Mouse (Mus musculus): ENCODE measurements around the gene Igsf9b.

The Igsf9b gene

DNA sequence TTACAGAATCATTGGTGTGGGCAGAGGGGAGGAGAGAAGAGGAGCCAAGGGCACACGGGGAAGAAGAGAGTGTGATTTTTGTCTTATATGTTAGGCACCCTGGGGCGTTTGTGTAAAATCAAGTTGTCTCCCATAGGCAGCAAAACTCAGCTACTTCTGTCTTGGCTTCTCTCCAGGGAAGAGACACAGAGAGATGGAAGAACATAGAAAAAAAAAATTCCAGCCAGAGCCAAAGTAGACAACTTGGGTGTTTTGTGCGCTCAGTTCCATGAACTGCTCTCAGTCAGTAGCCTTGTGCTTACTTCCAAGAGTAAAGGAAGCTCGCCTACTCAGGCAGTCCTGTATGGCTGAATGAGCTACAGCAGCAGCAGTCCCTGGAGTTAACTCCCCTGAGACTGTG lies 31.4 kb downstream of the Igsf9b start:
- no peak for DNase-seq (ENCODE audit: low spot score in 2 of 2)

DNA sequence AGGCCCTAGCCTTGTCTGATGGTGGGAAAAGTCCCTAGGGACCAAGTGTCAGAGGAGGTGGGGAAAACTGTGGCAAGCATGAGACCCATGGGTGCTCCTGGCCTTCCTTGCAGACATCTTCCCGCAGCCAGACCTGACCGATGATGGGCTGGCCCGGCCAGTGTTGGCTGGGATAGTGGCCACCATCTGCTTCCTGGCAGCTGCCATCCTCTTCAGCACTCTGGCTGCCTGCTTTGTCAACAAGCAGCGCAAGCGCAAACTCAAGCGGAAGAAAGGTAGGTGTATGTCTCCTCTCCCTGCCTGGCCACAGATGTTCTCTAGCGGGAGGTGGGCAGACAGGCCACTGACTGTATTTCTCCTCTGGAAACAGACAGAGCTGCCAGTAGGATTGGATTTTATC lies 32.5 kb downstream of the Igsf9b start:
- DNase-seq (ENCODE audit: low spot score in 2 of 2) = no peak

DNA sequence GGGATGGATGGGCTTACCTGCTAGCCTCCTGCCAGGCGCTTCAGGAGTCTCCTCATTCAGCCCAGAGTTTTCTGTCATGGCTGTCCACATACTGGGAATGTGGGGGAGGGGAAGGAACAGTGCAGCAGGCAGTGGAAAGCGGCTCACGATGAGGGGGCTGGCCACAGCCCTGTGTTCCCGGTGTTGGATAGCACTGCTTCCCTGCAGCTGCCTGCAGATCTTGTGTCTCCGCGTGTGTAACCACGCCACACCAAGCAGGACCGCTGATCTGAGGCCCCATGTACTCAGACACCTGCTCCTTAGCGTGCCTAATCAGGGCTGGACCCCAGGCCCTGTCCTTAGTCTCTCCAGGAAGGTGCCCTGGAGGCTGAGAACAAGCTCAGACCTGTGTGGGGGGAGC lies 35.9 kb downstream of the Igsf9b start:
- no peak for DNase-seq (ENCODE audit: low spot score in 2 of 2)

- DNase-seq (ENCODE audit: low spot score in 2 of 2) = peak; percentile 75 to 78
These were observed 38.1 kb downstream of the Igsf9b start for GRCm38 (mm10) chr9:27336962-27337636.

DNA sequence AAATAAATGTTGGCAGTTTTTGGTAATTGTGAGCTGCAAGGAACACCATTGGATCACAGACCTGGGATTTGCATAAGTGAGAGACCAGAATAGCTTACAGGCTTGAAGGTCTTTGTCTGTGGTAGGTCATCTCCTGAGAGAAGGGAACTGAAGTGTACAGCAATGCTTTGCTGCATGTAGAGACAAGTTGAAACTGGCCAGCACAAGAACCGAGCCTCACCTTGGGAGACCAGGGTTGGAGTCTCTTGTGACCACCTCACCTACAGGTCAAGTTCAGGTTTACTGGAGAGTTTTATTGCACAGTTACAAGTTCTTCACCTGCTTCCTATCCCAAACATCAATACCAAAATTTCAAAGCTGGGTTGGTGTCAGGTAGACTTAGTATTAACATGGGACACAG lies 40.2 kb downstream of the Igsf9b start:
- DNase-seq (ENCODE audit: low spot score in 2 of 2) = no peak

DNA sequence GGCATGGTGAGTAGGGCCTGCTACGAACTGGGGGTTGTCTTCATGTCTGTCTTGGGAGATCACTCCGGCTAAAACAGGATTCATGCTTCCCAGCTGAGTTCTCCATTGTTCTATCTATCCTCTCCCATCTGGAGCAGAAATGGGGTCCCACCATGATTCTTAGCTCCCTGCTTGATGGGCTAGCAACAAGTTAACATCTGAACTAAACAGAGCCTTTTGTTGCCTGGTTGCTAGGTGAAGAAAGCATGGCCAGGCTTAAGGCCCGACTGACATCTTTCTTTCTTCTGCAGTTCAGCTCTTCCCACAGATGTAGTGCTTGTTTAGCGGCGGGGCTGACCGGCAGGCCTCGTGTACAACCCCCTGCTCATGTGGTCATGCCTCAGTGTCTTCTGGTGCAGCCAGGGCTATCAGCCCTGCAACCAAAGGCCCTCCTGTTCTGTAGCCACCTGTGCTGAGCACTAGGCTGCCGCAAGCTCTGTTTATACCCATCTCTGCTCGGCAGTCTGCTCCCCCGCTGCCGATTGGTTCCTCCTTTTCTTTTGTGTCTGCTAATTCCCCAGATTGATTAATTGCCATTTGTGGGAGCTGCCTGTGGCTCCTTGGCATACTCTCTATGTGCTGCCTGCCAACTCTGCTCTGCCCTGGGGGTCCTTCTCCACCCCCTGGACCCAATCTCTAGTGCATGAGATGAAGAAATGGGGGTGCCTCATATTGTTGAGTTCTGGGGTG lies 47.7 kb downstream of the Igsf9b start:
- DNase-seq (ENCODE audit: low spot score in 2 of 2) = no peak

DNA sequence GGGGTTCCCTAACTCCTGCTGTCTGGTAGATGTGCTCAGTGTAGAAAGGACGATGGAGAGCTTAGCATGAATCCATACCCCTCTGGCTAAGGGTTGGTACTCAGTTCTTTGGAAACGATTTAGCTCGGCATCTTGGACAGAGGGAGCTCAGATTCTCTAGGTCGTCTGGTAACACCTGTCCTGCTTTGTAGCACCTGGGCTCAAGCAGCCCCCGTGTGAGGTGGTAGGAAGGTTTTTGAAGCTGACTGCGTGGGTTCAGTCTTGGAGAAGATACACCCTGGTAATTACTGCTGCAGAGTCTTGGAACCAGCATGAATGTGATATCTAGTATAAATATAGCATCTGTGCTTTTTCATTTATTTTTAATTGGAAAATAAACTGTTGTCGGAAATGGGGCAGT lies 54.1 kb downstream of the Igsf9b start:
- DNase-seq (ENCODE audit: low spot score in 2 of 2) = no peak

DNA sequence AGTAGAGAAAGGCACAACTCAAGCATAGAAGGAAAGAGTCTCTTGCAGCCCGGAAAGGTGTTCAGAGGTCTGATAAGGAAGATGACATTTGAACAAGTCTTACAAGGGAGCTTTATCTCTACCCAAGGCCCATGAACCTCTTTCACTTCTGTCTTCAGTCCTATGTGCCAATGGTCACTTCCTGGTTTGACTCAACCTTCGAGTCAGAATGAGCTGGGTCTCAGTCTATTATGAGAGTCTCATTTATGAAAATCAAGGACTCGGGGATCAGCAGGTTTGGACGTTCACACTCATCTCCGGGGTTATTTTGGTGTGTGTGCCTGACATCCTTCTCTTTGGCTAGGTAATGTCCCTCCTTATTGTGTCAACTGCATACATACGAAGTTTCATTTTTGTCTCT lies 58.9 kb downstream of the Igsf9b start:
- no peak for DNase-seq (ENCODE audit: low spot score in 2 of 2)

- DNase-seq (ENCODE audit: low spot score in 2 of 2) = no peak
These were observed 68.2 kb downstream of the Igsf9b start for GRCm38 (mm10) chr9:27367231-27367630.

- DNase-seq (ENCODE audit: low spot score in 2 of 2) = no peak
These were observed 70.1 kb downstream of the Igsf9b start for GRCm38 (mm10) chr9:27369108-27369507.

- no peak for DNase-seq (ENCODE audit: low spot score in 2 of 2)
These were observed 76.7 kb downstream of the Igsf9b start for GRCm38 (mm10) chr9:27375746-27376145.

DNA sequence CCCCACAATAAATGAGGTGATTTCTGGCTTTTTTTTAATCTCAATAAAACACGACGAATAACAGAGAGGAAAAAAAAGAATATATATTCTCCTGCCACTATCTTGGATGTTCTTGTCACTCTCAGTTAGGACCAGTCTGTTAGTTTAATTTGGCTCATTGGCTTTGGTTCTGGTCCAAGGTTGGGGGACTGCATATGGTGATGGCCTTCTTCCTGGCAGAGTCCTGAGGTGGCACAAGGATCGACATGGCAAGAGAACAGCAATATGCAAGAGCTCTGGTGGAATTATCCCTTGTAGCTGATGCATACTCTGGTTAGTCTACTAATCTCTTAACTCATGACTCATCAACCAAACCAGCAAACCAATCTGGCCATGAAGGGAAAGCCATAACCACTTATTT lies 87.9 kb downstream of the Igsf9b start:
- no peak for DNase-seq (ENCODE audit: low spot score in 2 of 2)

DNA sequence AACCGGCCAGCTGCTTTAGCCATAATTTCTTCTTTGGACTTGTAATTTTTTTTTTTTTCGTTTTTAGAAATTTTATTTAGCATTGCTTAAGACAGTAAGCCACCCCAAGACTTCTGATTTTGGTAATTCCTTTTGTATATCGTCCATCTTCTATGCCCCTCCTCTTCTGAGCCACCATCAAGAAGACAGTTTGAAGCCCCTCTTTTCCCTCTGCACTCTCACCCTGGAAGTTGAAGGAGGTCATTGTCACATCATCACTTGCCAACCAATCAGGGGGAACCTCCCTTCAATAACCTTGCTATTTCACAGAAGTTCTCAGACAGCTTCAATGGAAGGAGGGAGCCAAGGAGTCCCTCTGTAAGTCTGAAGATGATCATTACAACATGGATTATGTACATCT lies 97.5 kb downstream of the Igsf9b start, which contains the start of gene Spata19:
TSS of gene Spata19 (plus strand) at position 301 of the 400 bp plus-strand sequence.
- DNase-seq (ENCODE audit: low spot score in 2 of 2) = no peak

- DNase-seq (ENCODE audit: low spot score in 2 of 2) = peak in 1 of 2 experiments; percentile 55
These were observed 102.2 kb downstream of the Igsf9b start for GRCm38 (mm10) chr9:27401169-27401568.
